Comparison of ENCODE assay signal across 8 mouse cellular contexts in the genomic region with DNA sequence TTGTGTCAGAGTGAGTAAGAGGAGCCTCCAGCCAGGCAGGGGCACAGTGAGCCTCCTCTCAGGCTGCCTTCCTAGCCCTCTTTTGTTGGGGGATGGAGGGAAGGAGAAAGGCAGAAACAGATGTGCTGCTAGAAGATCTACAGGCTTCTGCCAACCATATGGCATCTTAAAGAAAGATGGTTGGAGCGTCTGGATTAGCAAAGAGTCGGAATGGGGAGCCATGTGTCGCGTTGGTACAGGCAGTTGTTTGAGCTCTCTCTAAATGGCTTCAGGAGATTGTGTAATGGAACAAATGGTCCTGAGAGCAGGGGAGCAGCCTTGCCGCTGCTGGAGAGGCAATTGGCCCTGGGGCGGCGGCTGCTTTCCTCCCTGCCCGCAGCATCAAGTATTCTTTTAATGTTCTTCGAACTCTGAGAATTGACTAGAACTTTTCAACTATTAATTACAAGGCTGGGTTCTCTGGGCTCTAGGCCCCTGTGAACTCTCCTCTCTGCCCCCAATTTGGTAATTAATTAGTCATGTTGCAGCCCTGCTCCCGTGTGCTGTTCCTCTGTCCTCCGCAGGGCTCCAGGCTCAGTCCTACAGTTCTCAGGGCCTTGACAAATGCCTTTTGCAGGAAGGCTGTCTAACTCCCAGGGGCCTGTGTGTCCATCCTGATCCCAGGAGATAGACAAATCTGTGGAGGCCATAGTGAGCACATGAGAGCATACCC.
DNase-seq lines count a peak whose midpoint lies in the region; ATAC-seq and TF ChIP-seq lines count a peak whose summit lies in the region.
"Had no signal": no experiment of that assay in that cellular context is flagged by ENCODE, and none has a peak within 500 bp of the region (broad histone marks: within the 10 kb centered on the region; RNA-seq: fewer than 3 reads in every experiment).

No protein-coding gene starts in this region.

- H3K27me3 ChIP-seq in forebrain, postnatal 0 days (ENCODE audit: insufficient read depth, low read length) = no peaks in the 10 kb centered on the region
- H3K27me3 ChIP-seq: lung, embryonic 15.5 days had no signal

- WGBS in forebrain, postnatal 0 days = 19% methylated on average over 11 of the region's 11 CpGs

- H3K4me3 ChIP-seq in forebrain, postnatal 0 days (ENCODE audit: low read depth, low read length) = no peak overlapping the region
- H3K4me3 ChIP-seq: lung, embryonic 15.5 days had no signal

- TF ChIP-seq CTCF in forebrain, postnatal 0 days (IDR thresholded peaks at IDR 0.05; ENCODE audit: low read depth) = no peak

- H3K9ac ChIP-seq in forebrain, postnatal 0 days = no peak overlapping the region
- H3K9ac ChIP-seq: lung, embryonic 15.5 days had no signal

- peak overlapping the region; percentile 89 for H3K27ac ChIP-seq in forebrain, postnatal 0 days (ENCODE audit: low read depth, low read length)
- H3K27ac ChIP-seq: lung, embryonic 15.5 days had no signal

- H3K36me3 ChIP-seq in forebrain, postnatal 0 days (ENCODE audit: insufficient read depth) = no peaks in the 10 kb centered on the region
- H3K36me3 ChIP-seq: lung, embryonic 15.5 days had no signal

- peak; percentile 68 for DNase-seq in right cerebral cortex, adult 18-20 months
- no peak for DNase-seq in right cerebral cortex, adult 2 months (ENCODE audit: low spot score in 2 of 2)
- peak; percentile 79 for DNase-seq in forebrain, postnatal 0 days
- peak; percentile 69 for DNase-seq in mesoderm, embryonic 11.5 days (ENCODE audit: low read depth, low spot score)
- no peak for DNase-seq in MN1 (ENCODE audit: low spot score)
- DNase-seq in spleen, adult 18-20 months = no peak
- no peak for DNase-seq in kidney, adult 18-20 months

- peaks cover 41% of the 10 kb centered on the region for H3K4me1 ChIP-seq in forebrain, postnatal 0 days (ENCODE audit: insufficient read depth)

- no peaks in the 10 kb centered on the region for H3K9me3 ChIP-seq in forebrain, postnatal 0 days (ENCODE audit: low read length)
- H3K9me3 ChIP-seq: lung, embryonic 15.5 days had no signal

- peak; percentile 36; the same call in 1 of the 2 replicates for ATAC-seq in forebrain, postnatal 0 days

- no peak overlapping the region for H3K4me2 ChIP-seq in forebrain, postnatal 0 days (ENCODE audit: low read depth)
- H3K4me2 ChIP-seq: lung, embryonic 15.5 days had no signal

Comparison
In these comparisons a context has a peak if more than half of its experiments do, and no peak if none do; other contexts are left out.
1. DNase-seq: peak in right cerebral cortex, adult 18-20 months (single experiment), forebrain, postnatal 0 days (single experiment) and mesoderm, embryonic 11.5 days (single experiment); none in right cerebral cortex, adult 2 months (0 of 2), MN1 (single experiment), spleen, adult 18-20 months (0 of 2) and kidney, adult 18-20 months (single experiment).